Mouse (Mus musculus): ENCODE results near the gene Hic2. TPM values are rescaled to one million over a fixed set of nuclear protein-coding genes. Genes with fewer than 3 reads are reported as not detected.

Hic2 gene
- polyA plus RNA-seq (2015; fragmentation: Nextera tagmentation; extraction: Ambion mirVana), result 1.4 and 1.5 TPM in 2 replicates

DNA sequence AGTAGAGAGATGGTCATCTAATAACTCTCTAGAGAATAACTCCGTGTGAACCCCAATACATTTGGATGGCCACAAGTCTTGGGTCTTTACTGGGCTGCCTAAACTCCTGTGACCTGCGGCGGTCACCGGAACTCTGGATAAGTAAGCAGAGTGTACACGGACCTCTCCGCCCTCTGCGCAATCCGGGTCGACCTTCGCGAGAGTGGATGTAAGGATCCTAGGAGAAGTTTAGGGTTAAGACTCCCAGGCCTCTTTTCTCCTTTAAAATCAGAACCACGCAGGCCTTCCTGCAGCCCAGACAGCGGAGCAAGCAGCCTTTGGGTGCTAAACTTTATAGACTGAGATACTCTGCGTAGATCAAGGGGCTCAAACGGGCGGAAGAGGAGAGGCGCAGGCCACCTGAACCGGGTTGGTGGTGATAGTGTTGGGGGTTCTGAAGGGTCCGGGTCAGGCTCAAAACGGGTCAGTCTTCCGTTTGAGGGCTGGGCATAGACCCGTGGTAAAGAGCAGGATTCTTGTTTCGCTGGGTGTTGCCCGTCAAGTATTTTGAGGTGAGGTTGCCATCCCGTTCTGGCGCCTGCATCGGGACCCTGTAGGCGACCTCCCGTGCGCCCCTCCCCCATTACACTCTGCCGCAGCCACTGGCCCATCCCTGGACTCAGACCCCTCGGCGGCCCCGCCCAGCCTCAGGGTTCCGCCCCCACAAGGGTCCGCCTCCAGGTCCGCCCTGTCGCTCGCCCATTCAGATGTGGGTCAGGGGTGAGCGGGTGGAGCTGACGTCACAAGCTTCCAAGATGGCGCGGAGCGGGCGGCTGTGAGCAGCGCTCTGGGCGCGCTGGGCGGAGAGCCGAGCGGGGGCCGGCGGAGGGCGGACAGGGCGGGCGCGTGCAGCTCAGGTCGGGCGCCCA, at the start of gene Hic2:
Gene Hic2 (plus strand): TSS at position 779 of the 908 bp plus-strand sequence.

DNA sequence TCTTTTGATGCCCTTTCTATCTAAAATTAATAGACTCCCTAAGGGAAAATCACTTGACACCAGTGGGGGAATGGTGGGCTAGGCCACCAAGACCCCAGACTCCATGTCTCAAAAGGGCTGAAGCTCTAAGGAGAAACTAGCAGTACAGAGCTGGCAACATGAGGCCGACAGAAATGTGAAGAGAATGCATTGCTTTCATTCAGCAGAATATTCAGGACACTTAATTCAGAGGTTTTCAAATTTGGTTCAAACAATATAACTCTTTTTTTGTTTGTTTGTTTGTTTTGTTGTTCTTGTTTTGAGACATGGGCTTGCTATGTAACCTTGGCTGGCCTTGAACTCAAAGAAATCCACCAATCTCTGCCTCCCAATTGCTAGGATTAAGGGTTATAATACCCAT, 30.8 kb upstream of the Hic2 start, which contains the start of gene Ube2l3:
Gene Ube2l3 (minus strand): TSS at position 101 of the 400 bp plus-strand sequence.

DNA sequence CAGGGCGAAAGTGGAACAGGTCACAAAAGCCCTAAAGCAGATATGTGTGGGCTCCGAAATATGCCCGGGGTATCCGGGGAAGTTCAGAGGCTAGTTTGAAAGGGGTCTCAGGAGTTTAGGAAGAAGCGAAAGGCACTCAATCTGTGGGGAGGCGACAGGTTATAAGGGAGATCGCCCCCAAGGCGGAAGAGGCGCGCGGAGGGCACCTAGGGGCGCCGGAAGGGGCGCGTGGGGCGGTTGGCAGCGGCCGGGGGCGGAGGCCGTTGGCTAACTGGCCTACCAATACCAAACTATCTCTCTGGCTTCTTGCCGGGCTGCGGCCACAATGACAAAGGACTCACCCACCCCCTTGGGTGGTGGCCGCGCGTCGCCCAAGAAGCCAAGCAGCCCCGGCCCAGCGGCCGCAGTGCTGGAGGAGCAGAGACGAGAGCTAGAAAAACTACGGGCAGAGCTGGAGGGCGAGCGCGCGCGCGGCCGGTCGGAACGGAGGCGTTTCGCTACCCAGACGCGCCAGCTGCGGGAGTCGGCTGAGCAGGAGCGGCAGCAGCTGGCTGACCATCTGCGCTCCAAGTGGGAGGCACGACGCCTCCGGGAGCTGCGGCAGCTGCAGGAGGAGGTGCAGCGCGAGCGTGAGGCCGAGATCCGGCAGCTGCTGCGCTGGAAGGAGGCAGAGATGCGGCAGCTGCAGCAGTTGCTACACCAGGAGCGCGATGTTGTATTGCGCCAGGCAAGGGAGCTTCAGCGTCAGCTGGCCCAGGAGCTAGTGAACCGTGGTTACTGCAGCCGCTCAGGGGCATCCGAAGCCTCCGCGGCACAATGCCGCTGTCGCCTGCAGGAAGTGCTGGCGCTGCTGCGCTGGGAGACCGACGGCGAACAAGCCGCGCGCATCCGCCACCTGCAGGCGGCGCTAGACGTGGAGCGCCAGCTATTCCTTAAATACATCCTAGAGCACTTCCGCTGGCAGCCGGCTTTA, 24.7 kb upstream of the Hic2 start, which contains the start of gene Rimbp3:
Gene Rimbp3 (plus strand): TSS at position 215 of the 973 bp plus-strand sequence.

DNA sequence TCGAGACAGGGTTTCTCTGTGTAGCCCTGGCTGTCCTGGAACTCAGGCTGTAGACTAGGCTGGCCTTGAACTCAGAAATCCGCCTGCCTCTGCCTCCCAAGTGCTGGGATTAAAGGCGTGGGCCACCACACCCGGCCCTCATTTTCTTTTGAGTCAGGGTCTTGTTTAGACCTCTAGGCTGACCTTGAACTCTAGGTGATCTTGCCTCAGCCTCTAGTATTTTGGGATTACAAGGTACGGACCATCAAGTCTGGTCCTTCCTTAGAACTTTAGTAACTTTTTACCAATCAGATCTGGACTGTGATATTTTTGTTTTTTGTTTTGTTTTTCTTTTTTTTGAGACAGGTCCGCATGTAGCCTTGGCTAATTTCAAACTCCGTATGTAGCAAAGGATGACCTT, 42.3 kb downstream of the Hic2 start, which contains the start of gene Tmem191c:
Gene Tmem191c (plus strand): TSS at position 357 of the 400 bp plus-strand sequence.

Other genes starting within 250 kb of the Hic2 start
- gene Ypel1, start 163.9 kb upstream of the Hic2 start, polyA plus RNA-seq (2015; fragmentation: Nextera tagmentation; extraction: Ambion mirVana), result 24.9 and 33.5 TPM in 2 replicates
- 82.9 and 125 TPM in 2 replicates for gene Ppil2, start 122.3 kb upstream of the Hic2 start, polyA plus RNA-seq (2015; fragmentation: Nextera tagmentation; extraction: Ambion mirVana)
- gene 2610318N02Rik, start 108.4 kb upstream of the Hic2 start, polyA plus RNA-seq (2015; fragmentation: Nextera tagmentation; extraction: Ambion mirVana), result 4.1 and 6.4 TPM in 2 replicates
- 36.6 and 53.6 TPM in 2 replicates for gene Sdf2l1, start 101.2 kb upstream of the Hic2 start, polyA plus RNA-seq (2015; fragmentation: Nextera tagmentation; extraction: Ambion mirVana)
- 16.8 and 18.3 TPM in 2 replicates for gene Ydjc, start 89.0 kb upstream of the Hic2 start, polyA plus RNA-seq (2015; fragmentation: Nextera tagmentation; extraction: Ambion mirVana)
- 0.28 and 0.55 TPM in 2 replicates for gene Ccdc116, start 86.3 kb upstream of the Hic2 start, polyA plus RNA-seq (2015; fragmentation: Nextera tagmentation; extraction: Ambion mirVana)
- gene Ube2l3, start 30.9 kb upstream of the Hic2 start, polyA plus RNA-seq (2015; fragmentation: Nextera tagmentation; extraction: Ambion mirVana), result 286 and 352 TPM in 2 replicates
- gene Rimbp3, start 25.0 kb upstream of the Hic2 start, polyA plus RNA-seq (2015; fragmentation: Nextera tagmentation; extraction: Ambion mirVana), result 0.09 and 0.12 TPM in 2 replicates
- gene Tmem191c, start 42.5 kb downstream of the Hic2 start, polyA plus RNA-seq (2015; fragmentation: Nextera tagmentation; extraction: Ambion mirVana), result 7.2 and 17.5 TPM in 2 replicates
- 6.1 and 6.9 TPM in 2 replicates for gene Serpind1, start 97.8 kb downstream of the Hic2 start, polyA plus RNA-seq (2015; fragmentation: Nextera tagmentation; extraction: Ambion mirVana)
- gene Snap29, start 172.4 kb downstream of the Hic2 start, polyA plus RNA-seq (2015; fragmentation: Nextera tagmentation; extraction: Ambion mirVana), result 10.1 and 11.3 TPM in 2 replicates
- 18.3 and 19.6 TPM in 2 replicates for gene Pi4ka, start 172.7 kb downstream of the Hic2 start, polyA plus RNA-seq (2015; fragmentation: Nextera tagmentation; extraction: Ambion mirVana)
- 33.2 and 39.0 TPM in 2 replicates for gene Crkl, start 218.4 kb downstream of the Hic2 start, polyA plus RNA-seq (2015; fragmentation: Nextera tagmentation; extraction: Ambion mirVana)

Measured in adrenal gland, postnatal 0 days (tissue).